Mouse (Mus musculus): ENCODE measurements around the gene Ric8b. TPM values are rescaled to one million over a fixed set of nuclear protein-coding genes. Genes with fewer than 3 reads are reported as not detected.

Ric8b gene
- total RNA-seq, 2 experiments from 2014 or later: 48.5 to 59.2 TPM

DNA sequence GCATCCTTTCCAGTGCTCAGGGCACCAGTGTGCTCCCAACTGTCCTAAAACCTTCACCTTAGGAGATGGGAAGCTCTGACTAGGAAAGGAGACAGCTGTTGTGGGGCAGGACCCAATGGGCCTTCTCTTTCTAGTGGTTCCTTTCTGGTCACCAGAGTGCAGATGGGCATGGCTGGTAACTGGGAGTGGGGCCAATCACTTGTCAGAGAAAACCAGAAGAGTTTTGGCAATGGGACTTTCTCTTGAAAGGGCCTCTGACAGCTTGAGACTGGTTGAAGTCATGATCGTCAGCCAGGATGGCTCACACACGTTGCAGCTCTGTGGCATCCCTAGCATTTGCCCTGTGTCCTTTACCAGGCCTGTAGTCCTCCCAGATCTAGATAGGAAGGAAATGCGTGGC is 9.4 kb upstream of the Ric8b start:
- intact Hi-C loops (cut with DNase I): loop anchor here (5.0 kb wide), 1 partner anchor 136 kb away; no protein-coding TSS in a partner anchor
- no peak for DNase-seq (ENCODE audit: low spot score in 2 of 2)

- intact Hi-C loops (cut with DNase I): loop anchor here (5.0 kb wide), 1 partner anchor 136 kb away; no protein-coding TSS in a partner anchor
- DNase-seq (ENCODE audit: low spot score in 2 of 2): no peak
These were observed 8.9 kb upstream of the Ric8b start for GRCm38 (mm10) chr10:84908471-84908870.

- intact Hi-C loops (cut with DNase I): loop anchor here (5.0 kb wide), 1 partner anchor 137 kb away; no protein-coding TSS in a partner anchor
- DNase-seq (ENCODE audit: low spot score in 2 of 2): peak; percentile 58 to 73
These were observed 8.2 kb upstream of the Ric8b start for GRCm38 (mm10) chr10:84909021-84909801.

GRCm38 (mm10) chr10:84910194-84910593 is 7.2 kb upstream of the Ric8b start:
- intact Hi-C loops (cut with DNase I): no loop called here
- no peak for DNase-seq (ENCODE audit: low spot score in 2 of 2)

GRCm38 (mm10) chr10:84910758-84911384 is 6.5 kb upstream of the Ric8b start:
- intact Hi-C loops (cut with DNase I): no loop called here
- DNase-seq (ENCODE audit: low spot score in 2 of 2): no peak

GRCm38 (mm10) chr10:84913148-84913547 is 4.3 kb upstream of the Ric8b start:
- intact Hi-C loops (cut with DNase I): no loop called here
- no peak for DNase-seq (ENCODE audit: low spot score in 2 of 2)

DNA sequence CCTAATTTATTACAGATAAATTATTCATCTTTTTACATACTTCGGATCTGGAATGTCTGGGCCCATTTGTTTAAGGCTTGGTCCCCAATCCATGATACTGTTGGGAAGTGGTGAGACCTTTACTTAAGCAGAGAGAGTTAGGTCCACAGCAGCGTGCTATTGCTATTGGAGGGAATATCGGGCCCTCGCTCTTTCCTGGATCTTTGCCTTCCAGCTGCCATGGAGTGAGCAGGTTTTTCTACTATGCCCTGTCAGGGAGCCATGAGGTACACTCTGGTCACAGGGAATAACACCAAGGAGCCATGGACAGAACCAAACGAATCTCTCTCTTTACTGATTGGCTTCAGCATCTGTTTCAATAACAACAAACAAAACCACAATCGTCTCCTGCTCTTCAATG is 1.9 kb upstream of the Ric8b start:
- intact Hi-C loops (cut with DNase I): loop anchor here (5.0 kb wide), 1 partner anchor 47 kb away; no protein-coding TSS in a partner anchor
- no peak for DNase-seq (ENCODE audit: low spot score in 2 of 2)

DNA sequence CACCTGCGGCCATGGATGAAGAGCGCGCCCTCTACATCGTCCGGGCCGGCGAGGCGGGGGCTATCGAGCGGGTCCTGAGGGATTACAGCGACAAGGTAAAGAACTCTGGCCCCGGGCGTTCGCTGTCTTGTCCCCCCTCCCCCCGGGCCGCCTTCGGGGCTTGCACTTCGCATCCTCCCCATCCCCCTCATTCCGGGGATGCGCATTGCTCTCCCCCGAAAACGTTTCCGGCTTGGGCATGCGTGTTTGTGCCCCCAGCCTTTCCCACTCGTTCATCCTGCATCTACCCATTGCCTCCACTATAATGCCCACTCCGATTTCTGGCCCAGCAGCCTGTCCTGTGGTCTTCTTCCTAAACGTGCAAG is 297 bp downstream of the Ric8b start:
- peak; percentile 47 to 49 for DNase-seq (ENCODE audit: low spot score in 2 of 2)
- intact Hi-C loops (cut with DNase I): loop anchor here (2.0 to 5.0 kb wide), 2 partner anchors 45 to 271 kb away; no protein-coding TSS in a partner anchor

GRCm38 (mm10) chr10:84926336-84926735 is 8.9 kb downstream of the Ric8b start:
- no peak for DNase-seq (ENCODE audit: low spot score in 2 of 2)
- intact Hi-C loops (cut with DNase I): no loop called here

GRCm38 (mm10) chr10:84926885-84927284 is 9.5 kb downstream of the Ric8b start:
- DNase-seq (ENCODE audit: low spot score in 2 of 2): no peak
- intact Hi-C loops (cut with DNase I): no loop called here

GRCm38 (mm10) chr10:84928465-84928864 is 11.0 kb downstream of the Ric8b start:
- DNase-seq (ENCODE audit: low spot score in 2 of 2): no peak
- intact Hi-C loops (cut with DNase I): no loop called here

DNA sequence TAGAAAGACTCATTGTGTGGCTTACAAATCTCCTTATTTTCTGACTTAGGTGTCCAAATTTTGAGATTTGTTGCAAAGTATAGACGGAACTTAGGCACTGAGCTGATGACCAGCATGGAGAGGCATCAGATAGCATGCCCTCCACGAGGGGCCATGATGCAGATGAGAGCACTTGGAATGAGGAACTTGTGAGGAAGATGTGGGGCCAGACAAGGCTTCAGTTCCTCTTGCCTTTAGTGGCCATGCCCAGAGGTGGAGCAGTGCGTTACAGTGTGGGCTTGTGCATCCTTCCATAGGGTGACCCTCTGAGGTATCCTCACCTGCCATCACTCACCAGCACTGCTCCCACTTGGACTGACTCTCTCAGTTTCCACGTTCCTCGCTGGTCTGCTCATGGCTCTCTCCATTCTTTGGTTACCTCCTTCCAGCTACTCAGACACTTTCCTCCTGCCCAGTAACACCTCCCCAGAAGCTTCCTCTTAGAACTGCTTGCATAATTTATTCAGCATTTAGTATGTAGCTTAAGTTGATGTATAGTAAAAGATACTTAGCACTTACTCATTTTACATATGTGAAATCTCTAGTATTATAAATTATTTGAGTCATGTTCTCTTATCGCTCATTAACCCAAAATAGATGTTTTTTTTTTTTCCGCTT is 18.3 kb downstream of the Ric8b start:
- intact Hi-C loops (cut with DNase I): no loop called here
- DNase-seq (ENCODE audit: low spot score in 2 of 2): no peak

DNA sequence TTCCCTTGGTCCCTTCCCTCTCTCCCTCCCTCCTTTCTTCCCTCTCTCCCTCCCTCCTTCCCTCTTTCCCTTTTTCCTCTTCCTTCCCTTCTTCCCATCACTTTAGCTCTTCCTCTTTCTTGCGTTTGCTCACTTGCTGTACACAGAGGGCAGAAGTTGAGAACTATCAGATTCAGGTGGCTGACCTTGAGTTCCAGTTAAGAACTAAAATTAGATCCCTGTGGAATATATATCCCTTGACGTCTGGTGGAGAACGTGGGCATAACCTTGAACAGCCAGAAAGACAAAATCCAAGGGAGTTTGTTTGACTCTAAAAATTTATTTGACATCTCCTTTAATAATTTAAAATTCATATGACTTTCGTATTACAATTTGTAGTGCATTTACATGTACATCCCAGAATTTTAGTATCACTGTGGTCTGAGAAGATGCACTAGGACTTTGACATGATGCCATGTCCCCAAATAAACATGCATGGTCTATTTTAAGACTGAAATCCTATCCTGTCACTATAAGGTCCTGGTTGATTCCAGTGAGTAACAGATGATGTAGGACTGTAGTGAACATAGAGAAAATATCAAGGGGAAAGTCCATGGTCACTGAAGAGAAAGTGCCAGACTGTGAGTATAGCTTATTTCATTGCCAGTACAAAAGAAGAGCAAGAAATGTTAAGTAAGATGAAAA is 19.6 kb downstream of the Ric8b start:
- no peak for DNase-seq (ENCODE audit: low spot score in 2 of 2)

DNA sequence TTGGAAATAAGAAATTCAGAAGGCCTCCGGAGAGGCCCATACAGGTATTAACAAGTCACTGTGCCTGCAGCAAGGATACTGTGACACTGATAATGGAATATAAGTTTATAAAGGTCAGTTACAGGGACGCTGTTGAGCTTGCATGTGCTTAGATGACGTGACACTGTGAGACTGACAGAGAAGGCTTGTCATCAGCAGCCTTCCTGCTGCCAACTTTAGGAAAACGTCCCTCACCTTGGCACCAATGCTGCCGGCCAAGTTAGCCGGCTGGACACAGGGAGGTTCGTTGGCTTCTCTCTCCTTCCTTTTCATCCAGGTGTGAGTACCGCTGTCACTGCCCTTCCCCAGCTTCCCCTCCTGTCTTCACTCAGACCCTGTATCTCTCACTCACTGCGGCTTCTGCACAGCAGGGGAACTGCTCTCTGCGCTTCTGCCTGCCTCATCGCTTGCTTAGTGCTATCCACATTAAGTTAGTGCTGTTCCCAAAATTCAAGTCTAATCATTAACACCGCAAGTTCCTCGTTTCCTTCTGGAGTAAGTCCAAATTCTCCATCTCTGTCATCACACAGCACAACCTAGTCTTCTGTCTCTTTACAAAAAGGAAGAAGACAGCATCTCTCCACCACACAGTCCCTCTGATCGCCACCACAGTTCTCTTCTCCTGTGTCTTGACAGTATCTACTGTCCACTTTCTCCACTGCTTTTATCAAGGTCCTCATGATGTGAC is 20.8 kb downstream of the Ric8b start:
- intact Hi-C loops (cut with DNase I): no loop called here

More for the DNA sequence above, 19.6 kb downstream of the Ric8b start:
- intact Hi-C loops (cut with DNase I): no loop called here

DNA sequence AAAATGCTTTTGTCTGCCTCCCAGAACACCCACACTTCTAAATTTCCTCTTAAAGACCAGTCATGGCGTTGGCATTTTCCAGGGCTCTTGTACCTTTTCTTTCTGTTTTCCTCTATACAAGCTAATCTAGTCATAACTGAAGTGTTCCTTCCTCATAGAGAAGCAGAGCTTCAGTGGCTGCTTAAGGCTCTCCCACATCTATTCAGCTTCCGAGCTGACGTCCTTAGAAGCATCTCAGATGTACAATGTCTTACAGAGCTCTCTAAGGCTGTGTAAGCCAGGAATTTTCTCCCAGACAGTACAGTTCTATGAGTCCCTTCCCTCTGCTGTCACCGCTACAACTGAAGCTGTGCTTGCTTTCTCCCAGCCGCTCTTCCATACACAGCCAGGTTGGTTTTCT is 21.5 kb downstream of the Ric8b start:
- intact Hi-C loops (cut with DNase I): no loop called here
- DNase-seq (ENCODE audit: low spot score in 2 of 2): no peak

More for the DNA sequence above, 20.8 kb downstream of the Ric8b start:
- DNase-seq (ENCODE audit: low spot score in 2 of 2): no peak

DNA sequence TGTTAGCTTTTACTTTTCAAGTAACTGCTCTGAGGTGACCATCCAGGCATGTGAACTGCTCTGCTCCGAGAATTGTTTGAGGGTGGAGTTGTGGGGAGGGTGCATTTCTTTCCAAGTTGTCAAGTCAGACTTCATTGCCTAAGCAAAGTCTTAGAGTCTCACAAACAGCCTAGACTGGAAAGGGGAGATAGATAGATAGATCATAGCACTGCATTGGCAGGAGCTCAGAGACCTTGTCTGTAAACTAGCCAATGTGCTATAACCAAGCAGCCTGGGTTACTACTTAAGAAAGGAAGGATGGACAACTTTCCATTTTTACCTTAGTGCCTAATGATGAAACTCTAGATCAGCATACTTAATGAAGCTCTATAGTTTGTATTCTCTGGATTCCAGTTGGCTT is 22.9 kb downstream of the Ric8b start:
- DNase-seq (ENCODE audit: low spot score in 2 of 2): no peak
- intact Hi-C loops (cut with DNase I): no loop called here

GRCm38 (mm10) chr10:84945692-84946091 is 28.3 kb downstream of the Ric8b start:
- DNase-seq (ENCODE audit: low spot score in 2 of 2): no peak
- intact Hi-C loops (cut with DNase I): no loop called here

GRCm38 (mm10) chr10:84948970-84949683 is 31.7 kb downstream of the Ric8b start:
- intact Hi-C loops (cut with DNase I): no loop called here
- DNase-seq (ENCODE audit: low spot score in 2 of 2): peak; percentile 24 to 52

- intact Hi-C loops (cut with DNase I): no loop called here
- DNase-seq (ENCODE audit: low spot score in 2 of 2): no peak
These were observed 32.2 kb downstream of the Ric8b start for GRCm38 (mm10) chr10:84949684-84950010.

Measured in left cerebral cortex, postnatal 25 days (tissue).